Mouse (Mus musculus) CH12.LX (cell line): ENCODE measurements at regions not wholly inside any gene's neighbourhood (a gene's known extent, or its start where the extent isn't known, plus 50 kb on each side); places are given as distances from the start of the nearest gene placed in this dataset.

Source experiments
- DNase-seq: peaks from one replicate; pipeline ENCODE4 v3.0.0-alpha.2; 2013; ENCODE audit errors: extremely low read depth
- H3K27ac ChIP-seq: 2 replicates; pipeline ENCODE4 v1.5.1; 2012; ENCODE audit warnings: low read depth, mild to moderate bottlenecking, control low read depth, moderate library complexity; ENCODE audit not compliant: insufficient read depth
- H3K27me3 ChIP-seq: replicated peaks from 2 replicates; pipeline ENCODE3; 2012; ENCODE audit warnings: inconsistent platforms
- H3K36me3 ChIP-seq, 2 experiments: replicated peaks in 1 of 2; 2 replicates each; pipeline versions ENCODE3 to v1.6.1; 2012; ENCODE audit warnings: inconsistent platforms in 1 of 2, low read length in 1 of 2, mild to moderate bottlenecking in 1 of 2, mixed read lengths in 1 of 2, moderate library complexity in 1 of 2; ENCODE audit not compliant: control insufficient read depth in 1 of 2, insufficient read depth in 1 of 2
- H3K4me1 ChIP-seq, 2 experiments: 2 replicates each; pipeline ENCODE4 v1.6.1; 2012; ENCODE audit warnings: inconsistent platforms in 1 of 2, moderate library complexity in 1 of 2; ENCODE audit not compliant: insufficient read depth in 2 of 2, control insufficient read depth in 1 of 2
- H3K4me2 ChIP-seq: 2 replicates; pipeline ENCODE4 v1.6.1; 2012; ENCODE audit warnings: low read depth, mild to moderate bottlenecking, control low read depth; ENCODE audit not compliant: poor library complexity, insufficient read depth, severe bottlenecking
- H3K4me3 ChIP-seq, 3 experiments: fragments of 150-350 bp in 1 of 3; sonication (generic) in 1 of 3; replicated peaks in 1 of 3; 2 replicates each; pipeline versions ENCODE3 to v1.5.1; 2011 to 2012; ENCODE audit warnings: low read depth in 2 of 3, low read length in 2 of 3, mild to moderate bottlenecking in 2 of 3, moderate library complexity in 2 of 3, control low read depth in 1 of 3, improper control_type of control experiment in 1 of 3, inconsistent platforms in 1 of 3, mixed read lengths in 1 of 3; ENCODE audit not compliant: poor library complexity in 1 of 3
- H3K79me2 ChIP-seq: replicated peaks from 2 replicates; pipeline ENCODE4 v1.6.1; 2012; ENCODE audit warnings: mild to moderate bottlenecking, moderate library complexity; ENCODE audit not compliant: control insufficient read depth, poor library complexity, insufficient read depth, severe bottlenecking; ENCODE audit errors: extremely low read depth
- H3K9ac ChIP-seq: 2 replicates; pipeline ENCODE4 v1.6.1; 2012; ENCODE audit warnings: low read depth, mild to moderate bottlenecking, control low read depth, moderate library complexity; ENCODE audit not compliant: insufficient read depth
- H3K9me3 ChIP-seq: replicated peaks from 2 replicates; pipeline ENCODE3; 2012; ENCODE audit warnings: low read length, inconsistent platforms, mixed read lengths
- BHLHE40 ChIP-seq: IDR thresholded peaks from 2 replicates; pipeline ENCODE4 v1.6.1; 2011; ENCODE audit warnings: mild to moderate bottlenecking, low read depth, low read length, improper control_type of control experiment
- CHD1 ChIP-seq: IDR thresholded peaks from 2 replicates; pipeline ENCODE4 v1.6.1; 2012; ENCODE audit warnings: low read depth, low read length, improper control_type of control experiment, inconsistent platforms
- E2F4 ChIP-seq: IDR thresholded peaks from 2 replicates; pipeline ENCODE4 v1.6.1; 2011; ENCODE audit warnings: low read depth, low read length, improper control_type of control experiment; ENCODE audit not compliant: insufficient replicate concordance
- ELF1 ChIP-seq: IDR thresholded peaks from 2 replicates; pipeline ENCODE4 v1.6.1; 2014; ENCODE audit warnings: low read depth, mild to moderate bottlenecking, inconsistent platforms, low read length, improper control_type of control experiment
- ETS1 ChIP-seq: conservative IDR thresholded peaks from 2 replicates; pipeline ENCODE4 v1.6.1; 2012; ENCODE audit warnings: low read depth, mild to moderate bottlenecking, inconsistent platforms, low read length, improper control_type of control experiment, moderate library complexity
- JUN ChIP-seq: IDR thresholded peaks from 2 replicates; pipeline ENCODE4 v1.6.1; 2011; ENCODE audit warnings: low read depth, mild to moderate bottlenecking, low read length, improper control_type of control experiment, moderate library complexity; ENCODE audit not compliant: insufficient read depth
- MAFK ChIP-seq: IDR thresholded peaks from 2 replicates; pipeline ENCODE4 v1.6.1; 2011; ENCODE audit warnings: low read length, improper control_type of control experiment; ENCODE audit not compliant: insufficient replicate concordance
- MAZ ChIP-seq: IDR thresholded peaks from 2 replicates; pipeline ENCODE4 v1.6.1; 2012; ENCODE audit warnings: low read depth, mild to moderate bottlenecking, inconsistent platforms, low read length, improper control_type of control experiment, moderate library complexity
- MEF2A ChIP-seq: IDR thresholded peaks from 2 replicates; pipeline ENCODE4 v1.6.1; 2014; ENCODE audit warnings: low read depth, mild to moderate bottlenecking, inconsistent platforms, low read length, improper control_type of control experiment, borderline replicate concordance
- MXI1 ChIP-seq: IDR thresholded peaks from 2 replicates; pipeline ENCODE4 v1.6.1; 2011; ENCODE audit warnings: mild to moderate bottlenecking, low read depth, low read length, improper control_type of control experiment
- MYC ChIP-seq: IDR thresholded peaks from 2 replicates; pipeline ENCODE4 v1.6.1; 2011; ENCODE audit warnings: low read depth, mild to moderate bottlenecking, improper control_type of control experiment, low read length
- NELFE ChIP-seq: IDR thresholded peaks from 2 replicates; pipeline ENCODE4 v1.6.1; 2011; ENCODE audit warnings: low read depth, low read length, improper control_type of control experiment
- PAX5 ChIP-seq: IDR thresholded peaks from 2 replicates; pipeline ENCODE4 v1.6.1; 2012; ENCODE audit warnings: low read length, inconsistent platforms, mixed read lengths
- POLR2A ChIP-seq: IDR thresholded peaks from 2 replicates; pipeline ENCODE4 v1.6.1; 2011; ENCODE audit warnings: low read depth, mild to moderate bottlenecking, improper control_type of control experiment, low read length
- RAD21 ChIP-seq: IDR thresholded peaks from 2 replicates; pipeline ENCODE4 v1.6.1; 2011; ENCODE audit warnings: low read depth, mild to moderate bottlenecking, low read length, improper control_type of control experiment, moderate library complexity
- RCOR1 ChIP-seq: conservative IDR thresholded peaks from 2 replicates; pipeline ENCODE4 v1.6.1; 2012; ENCODE audit warnings: low read depth, mild to moderate bottlenecking, inconsistent platforms, low read length, improper control_type of control experiment
- SIN3A ChIP-seq: IDR thresholded peaks from 2 replicates; pipeline ENCODE4 v1.6.1; 2012; ENCODE audit warnings: low read length, improper control_type of control experiment, inconsistent platforms
- TCF12 ChIP-seq: IDR thresholded peaks from 2 replicates; pipeline ENCODE4 v1.6.1; 2014; ENCODE audit warnings: low read depth, mild to moderate bottlenecking, inconsistent platforms, low read length, improper control_type of control experiment
- USF2 ChIP-seq: conservative IDR thresholded peaks from 2 replicates; pipeline ENCODE4 v1.6.1; 2011; ENCODE audit warnings: low read depth, low read length, improper control_type of control experiment
- ZC3H11A ChIP-seq: IDR thresholded peaks from 2 replicates; pipeline ENCODE4 v1.6.1; 2012; ENCODE audit warnings: low read depth, mild to moderate bottlenecking, inconsistent platforms, low read length, improper control_type of control experiment
- ZMIZ1 ChIP-seq: IDR thresholded peaks from 2 replicates; pipeline ENCODE4 v1.6.1; 2012; ENCODE audit warnings: low read depth, mild to moderate bottlenecking, inconsistent platforms, low read length, improper control_type of control experiment
- ZNF384 ChIP-seq: IDR thresholded peaks from 2 replicates; pipeline ENCODE4 v1.6.1; 2012; ENCODE audit warnings: low read depth, low read length, improper control_type of control experiment, inconsistent platforms
- dilution Hi-C: fragments of 300-500 bp; cut with MboI; formaldehyde crosslinking; loops from 2 replicates; pipeline ENCODE4 v1.14.3; 2020; ENCODE audit warnings: low sequenced_read_pairs; ENCODE audit not compliant: extremely low pct_unique_long_range_greater_than_20kb, extremely low pct_ligation_motif_present
- in situ Hi-C: fragments of 300-500 bp; cut with MboI; formaldehyde crosslinking; loops from 3 replicates; pipeline ENCODE4 v1.14.3; 2019; ENCODE audit warnings: low sequenced_read_pairs, low pct_ligation_motif_present, low pct_unique_long_range_greater_than_20kb, mixed read lengths

DNA sequence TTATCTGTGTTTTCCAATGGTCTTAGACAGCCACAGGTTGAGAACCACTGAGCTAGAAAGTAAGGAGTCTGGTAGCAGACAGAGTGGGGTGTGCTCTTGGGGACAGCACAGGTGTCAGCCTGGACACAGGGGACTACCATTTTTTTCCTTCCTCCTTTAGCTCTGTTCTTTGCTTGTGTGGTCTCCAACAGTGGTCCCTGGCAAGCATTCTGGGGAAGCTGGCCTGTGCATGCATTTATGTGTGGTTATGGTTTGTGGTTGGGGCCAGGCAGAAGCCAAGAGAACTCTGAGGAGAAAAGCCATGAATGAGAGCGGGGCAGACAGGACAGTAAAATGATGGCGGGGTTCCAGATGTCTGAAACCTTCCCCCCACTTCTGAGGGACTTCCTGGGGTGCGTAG lies 107.2 kb downstream of the Ackr3 start:
- H3K9ac ChIP-seq = no peak overlapping the region
- no peak overlapping the region for H3K4me3 ChIP-seq
- no peak overlapping the region for H3K4me2 ChIP-seq
- no peaks in the 10 kb centered on the region for H3K36me3 ChIP-seq
- in situ Hi-C loops (no loop called here), dilution Hi-C loops (no loop called here)
- H3K27me3 ChIP-seq = no peaks in the 10 kb centered on the region
- peaks cover 0 to 6% of the 10 kb centered on the region in 2 experiments; a peak in 2 of 4 replicates for H3K4me1 ChIP-seq
- no peaks in the 10 kb centered on the region for H3K79me2 ChIP-seq
- no peaks in the 10 kb centered on the region for H3K9me3 ChIP-seq
- no peak for DNase-seq
- TF ChIP-seq MYC (no peak), MXI1 (no peak), RAD21 (no peak), MAFK (no peak), RCOR1 (no peak), MEF2A (no peak), CHD1 (no peak), BHLHE40 (no peak), USF2 (no peak), E2F4 (no peak), ZMIZ1 (no peak), NELFE (no peak)
- H3K27ac ChIP-seq = no peak overlapping the region

DNA sequence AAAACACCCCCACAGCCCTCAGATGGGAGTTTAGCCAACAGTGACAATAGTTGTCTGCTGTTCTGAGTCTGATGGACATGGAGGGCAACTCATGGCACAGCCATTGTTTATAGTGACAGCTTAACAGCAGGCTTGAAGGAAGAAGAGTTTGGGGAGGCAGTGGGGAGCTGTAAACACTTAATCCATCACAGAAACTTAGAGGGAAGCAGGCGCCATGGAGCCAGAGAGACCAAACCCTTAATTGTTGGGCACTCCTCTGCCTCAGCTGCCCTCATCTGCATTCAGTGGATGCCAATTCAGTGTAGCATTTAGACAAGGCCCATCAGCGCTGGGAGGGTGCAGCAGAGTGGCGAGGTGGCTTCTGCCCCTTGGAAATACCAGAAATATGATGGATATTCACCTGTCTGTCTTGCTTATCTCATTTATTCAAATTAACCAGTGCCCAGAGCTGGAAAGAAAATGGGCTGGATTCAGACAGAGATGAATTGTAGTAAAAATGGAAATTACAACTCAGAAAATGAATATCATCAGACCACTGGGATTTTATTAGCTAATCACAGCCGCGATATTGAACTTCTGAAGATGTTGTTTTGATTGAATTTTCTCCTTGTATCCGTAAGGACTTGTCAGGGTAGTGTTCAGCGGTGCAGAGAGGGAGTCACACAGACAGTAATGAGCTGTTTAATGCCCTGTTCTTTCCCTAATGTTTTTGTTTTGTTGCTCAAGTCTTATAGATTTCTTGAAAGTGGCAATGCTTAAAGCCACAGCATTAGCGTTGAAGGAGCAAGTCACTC lies 108.1 kb downstream of the Ackr3 start:
- H3K9ac ChIP-seq = no peak overlapping the region
- in situ Hi-C loops (no loop called here), dilution Hi-C loops (no loop called here)
- H3K36me3 ChIP-seq = no peaks in the 10 kb centered on the region
- H3K4me3 ChIP-seq = no peak overlapping the region
- no peak for DNase-seq
- no peak overlapping the region for H3K27ac ChIP-seq
- H3K79me2 ChIP-seq = no peaks in the 10 kb centered on the region
- H3K4me2 ChIP-seq = no peak overlapping the region
- no peaks in the 10 kb centered on the region for H3K9me3 ChIP-seq
- no peaks in the 10 kb centered on the region for H3K27me3 ChIP-seq
- peaks cover 0 to 6% of the 10 kb centered on the region in 2 experiments; a peak in 2 of 4 replicates for H3K4me1 ChIP-seq
- no peak for TF ChIP-seq POLR2A
- TF ChIP-seq ZNF384 = no peak
- TF ChIP-seq MAZ = no peak
- TF ChIP-seq ELF1 = no peak
- TF ChIP-seq ETS1 = no peak
- TF ChIP-seq PAX5 = no peak
- TF ChIP-seq JUN = no peak
- TF ChIP-seq SIN3A = no peak
- no peak for TF ChIP-seq MEF2A
- no peak for TF ChIP-seq MYC
- no peak for TF ChIP-seq TCF12
- TF ChIP-seq RCOR1 = no peak
- no peak for TF ChIP-seq BHLHE40
- TF ChIP-seq ZC3H11A = no peak
